Mouse (Mus musculus) lung, postnatal 0 days (tissue): ENCODE results near the gene Il23r. TPM values are rescaled to one million over a fixed set of nuclear protein-coding genes. Genes with fewer than 3 reads are reported as not detected.

Source experiments
- ATAC-seq: fragments of 200-750 bp; cut with Nextera tagmentation; 2 replicates; pipeline ENCODE4 v1.8.0; 2017; ENCODE audit warnings: moderate library complexity
- DNase-seq: peaks from one replicate; pipeline ENCODE4 v3.0.0-alpha.2; 2016; ENCODE audit warnings: low spot score
- H3K27ac ChIP-seq: fragments of 300-500 bp; sonication (generic); 2 replicates; pipeline ENCODE4 v1.5.1; 2014; ENCODE audit warnings: antibody characterized with exemption, mild to moderate bottlenecking, low read length, mixed read lengths
- H3K27me3 ChIP-seq: fragments of 300-500 bp; sonication (generic); replicated peaks from 2 replicates; pipeline ENCODE4 v1.6.1; 2014; ENCODE audit warnings: low read length, mixed read lengths; ENCODE audit not compliant: insufficient read depth
- H3K36me3 ChIP-seq: fragments of 300-500 bp; sonication (generic); 2 replicates; pipeline ENCODE4 v1.6.1; 2014; ENCODE audit warnings: low read length, mixed read lengths; ENCODE audit not compliant: insufficient read depth
- H3K4me1 ChIP-seq: fragments of 300-500 bp; sonication (generic); 2 replicates; pipeline ENCODE4 v1.6.1; 2014; ENCODE audit warnings: antibody characterized with exemption, low read depth, low read length, mixed read lengths; ENCODE audit not compliant: insufficient read depth
- H3K4me2 ChIP-seq: fragments of 300-500 bp; sonication (generic); replicated peaks from 2 replicates; pipeline ENCODE4 v1.6.1; 2014; ENCODE audit warnings: low read depth, mild to moderate bottlenecking, low read length, moderate library complexity, mixed read lengths
- H3K4me3 ChIP-seq: fragments of 300-500 bp; sonication (generic); 2 replicates; pipeline ENCODE4 v1.5.1; 2014; ENCODE audit warnings: low read depth, low read length
- H3K9ac ChIP-seq: fragments of 300-500 bp; sonication (generic); replicated peaks from 2 replicates; pipeline ENCODE4 v1.6.1; 2014; ENCODE audit warnings: low read depth, mild to moderate bottlenecking
- H3K9me3 ChIP-seq: fragments of 300-500 bp; sonication (generic); 2 replicates; pipeline ENCODE4 v1.6.1; 2016; ENCODE audit warnings: low read length, mixed read lengths
- CTCF ChIP-seq: IDR thresholded peaks from 2 replicates; pipeline ENCODE4 v1.5.1; 2016; ENCODE audit warnings: antibody characterized with exemption, mild to moderate bottlenecking
- EP300 ChIP-seq: IDR thresholded peaks from 2 replicates; pipeline ENCODE4 v1.6.1; 2016; ENCODE audit warnings: antibody characterized with exemption, mild to moderate bottlenecking, control low read depth
- WGBS: fragments of 180-500 bp; shearing (Covaris S2); extraction: QIAGEN DNeasy Blood & Tissue Kit; methylation state at CpG from one replicate; pipeline ENCODE4 v1.1.7; 2014; 5-methylcytosine and 5-hydroxymethylcytosine counted together
- polyA plus RNA-seq: library from polyadenylated mRNA; unstranded; fragments of >200 nt; fragmentation: Nextera tagmentation; extraction: Ambion mirVana; gene quantifications from 2 replicates; pipeline ENCODE4 v1.2.1, GENCODE M21; 2015

The Il23r gene
- polyA plus RNA-seq, 1 experiment from 2014 or later: not detected

DNA sequence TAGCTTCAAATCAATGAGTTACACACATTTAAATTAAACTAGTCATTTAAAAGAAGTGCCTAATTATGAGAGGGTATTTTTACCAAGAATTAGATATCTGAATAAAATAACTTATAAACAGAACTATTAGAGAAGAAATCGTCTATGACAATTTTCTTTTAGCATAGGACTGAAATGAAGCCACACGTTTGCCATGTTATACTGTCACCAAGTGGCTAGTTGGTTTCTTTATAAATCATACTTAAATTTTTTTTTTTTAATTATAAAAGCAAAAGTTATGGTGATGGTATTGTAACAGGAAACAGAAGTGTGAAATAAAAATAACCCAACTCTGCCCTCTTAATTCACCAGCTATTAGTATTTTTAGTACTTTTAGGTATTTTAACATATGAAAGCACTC is 55.4 kb downstream of the Il23r start:
- DNase-seq: no peak
- H3K36me3 ChIP-seq: no peaks in the 10 kb centered on the region
- no peak overlapping the region for H3K4me2 ChIP-seq
- 79% methylated on average over 2 of the region's 2 CpGs for WGBS
- TF ChIP-seq CTCF (no peak), EP300 (no peak)
- no peaks in the 10 kb centered on the region for H3K27me3 ChIP-seq
- H3K27ac ChIP-seq: no peak overlapping the region
- H3K9me3 ChIP-seq: no peaks in the 10 kb centered on the region
- H3K4me3 ChIP-seq: no peak overlapping the region
- no peak overlapping the region for H3K9ac ChIP-seq
- H3K4me1 ChIP-seq: no peaks in the 10 kb centered on the region
- ATAC-seq: no peak

GRCm38 (mm10) chr6:67435711-67436110 is 55.9 kb downstream of the Il23r start:
- H3K36me3 ChIP-seq: no peaks in the 10 kb centered on the region
- ATAC-seq (no peak), DNase-seq (peak; percentile 19)
- no peak overlapping the region for H3K9ac ChIP-seq
- H3K4me2 ChIP-seq: no peak overlapping the region
- no peaks in the 10 kb centered on the region for H3K4me1 ChIP-seq
- 40% methylated on average over 1 of the region's 1 CpGs for WGBS
- TF ChIP-seq CTCF (no peak), EP300 (no peak)
- no peak overlapping the region for H3K27ac ChIP-seq
- H3K9me3 ChIP-seq: no peaks in the 10 kb centered on the region
- H3K4me3 ChIP-seq: no peak overlapping the region
- H3K27me3 ChIP-seq: no peaks in the 10 kb centered on the region

- H3K9ac ChIP-seq: no peak overlapping the region
- H3K36me3 ChIP-seq: no peaks in the 10 kb centered on the region
- WGBS: 32% methylated on average over 2 of the region's 2 CpGs
- no peak overlapping the region for H3K4me3 ChIP-seq
- H3K9me3 ChIP-seq: no peaks in the 10 kb centered on the region
- H3K27ac ChIP-seq: no peak overlapping the region
- H3K4me2 ChIP-seq: no peak overlapping the region
- no peaks in the 10 kb centered on the region for H3K27me3 ChIP-seq
- no peak for TF ChIP-seq CTCF
- TF ChIP-seq EP300: no peak
- no peaks in the 10 kb centered on the region for H3K4me1 ChIP-seq
- DNase-seq (no peak), ATAC-seq (no peak)
These were observed 56.8 kb downstream of the Il23r start for GRCm38 (mm10) chr6:67434755-67435452.

DNA sequence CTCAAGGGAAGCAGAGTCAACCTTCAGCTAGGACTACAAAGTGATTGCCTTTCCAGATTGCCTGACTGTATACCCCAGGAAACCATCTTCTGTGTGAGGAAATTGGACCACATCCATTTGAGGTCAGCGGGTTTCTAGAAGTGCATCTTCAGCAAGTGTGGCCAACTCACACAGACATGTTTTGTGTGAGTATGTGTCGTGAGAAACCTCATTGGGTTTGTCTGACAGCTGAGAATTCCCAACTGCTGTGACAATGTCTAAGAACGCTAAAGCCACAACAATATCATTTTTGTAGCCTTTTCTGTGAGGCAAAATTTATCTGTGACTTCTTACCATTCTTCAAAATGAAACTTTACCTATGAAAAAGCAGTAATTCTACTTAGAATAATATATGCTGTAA is 59.8 kb downstream of the Il23r start:
- no peak overlapping the region for H3K27ac ChIP-seq
- no peaks in the 10 kb centered on the region for H3K9me3 ChIP-seq
- H3K27me3 ChIP-seq: no peaks in the 10 kb centered on the region
- WGBS: 60% methylated on average over 3 of the region's 3 CpGs
- no peaks in the 10 kb centered on the region for H3K4me1 ChIP-seq
- no peak overlapping the region for H3K4me2 ChIP-seq
- no peak overlapping the region for H3K4me3 ChIP-seq
- TF ChIP-seq EP300 (no peak), CTCF (no peak)
- H3K9ac ChIP-seq: no peak overlapping the region
- ATAC-seq: no peak
- DNase-seq: no peak
- no peaks in the 10 kb centered on the region for H3K36me3 ChIP-seq

GRCm38 (mm10) chr6:67421761-67422160 is 69.9 kb downstream of the Il23r start:
- 83% methylated on average over 5 of the region's 5 CpGs for WGBS
- no peaks in the 10 kb centered on the region for H3K36me3 ChIP-seq
- H3K4me2 ChIP-seq: no peak overlapping the region
- H3K27me3 ChIP-seq: no peaks in the 10 kb centered on the region
- no peaks in the 10 kb centered on the region for H3K9me3 ChIP-seq
- TF ChIP-seq CTCF (no peak), EP300 (no peak)
- no peak overlapping the region for H3K27ac ChIP-seq
- DNase-seq (no peak), ATAC-seq (no peak)
- H3K4me3 ChIP-seq: no peak overlapping the region
- no peaks in the 10 kb centered on the region for H3K4me1 ChIP-seq
- H3K9ac ChIP-seq: no peak overlapping the region

DNA sequence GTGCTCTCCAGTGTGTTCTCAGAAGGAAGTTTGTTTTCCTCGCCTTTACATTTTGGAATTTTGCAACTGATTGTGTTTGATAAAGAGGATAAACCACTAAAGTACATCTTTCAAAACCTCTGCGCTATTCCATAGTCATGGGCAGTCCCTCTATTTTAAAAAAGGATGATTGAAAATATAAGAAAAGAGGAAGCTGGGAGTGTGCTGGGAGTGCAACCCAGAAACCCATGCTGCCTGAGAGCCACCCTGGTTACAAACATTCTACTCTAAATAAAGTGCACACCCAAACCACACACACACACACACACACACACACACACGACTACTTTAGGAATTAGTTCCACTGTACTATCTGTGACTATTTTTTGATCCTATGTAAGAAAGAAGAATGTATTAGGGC is 75.1 kb downstream of the Il23r start:
- no peak overlapping the region for H3K4me3 ChIP-seq
- no peak for TF ChIP-seq EP300
- no peaks in the 10 kb centered on the region for H3K4me1 ChIP-seq
- DNase-seq (no peak), ATAC-seq (no peak)
- H3K27ac ChIP-seq: no peak overlapping the region
- H3K36me3 ChIP-seq: no peaks in the 10 kb centered on the region
- no peaks in the 10 kb centered on the region for H3K9me3 ChIP-seq
- H3K27me3 ChIP-seq: no peaks in the 10 kb centered on the region
- no peak overlapping the region for H3K4me2 ChIP-seq
- WGBS: 74% methylated on average over 3 of the region's 3 CpGs
- H3K9ac ChIP-seq: no peak overlapping the region

- no peak for DNase-seq
- no peak for TF ChIP-seq CTCF
- no peak for TF ChIP-seq EP300
- Histone ChIP-seq H3K9ac (no peak overlapping the region), H3K27me3 (no peaks in the 10 kb centered on the region), H3K36me3 (no peaks in the 10 kb centered on the region), H3K9me3 (no peaks in the 10 kb centered on the region), H3K27ac (no peak overlapping the region), H3K4me1 (no peaks in the 10 kb centered on the region), H3K4me3 (no peak overlapping the region), H3K4me2 (no peak overlapping the region)
- ATAC-seq: no peak
- WGBS: 73% methylated on average over 5 of the region's 5 CpGs
These were observed 76.4 kb downstream of the Il23r start for GRCm38 (mm10) chr6:67415276-67415675.
